Mouse (Mus musculus) urinary bladder, adult 18-20 months (tissue): ENCODE data around the gene Olfr1290.

ENCODE experiments used
- DNase-seq, 2 experiments: peaks; one replicate each; pipeline ENCODE4 v3.0.0; 2022; ENCODE audit warnings: low spot score in 2 of 2, mixed read lengths in 2 of 2

Olfr1290 gene

DNA sequence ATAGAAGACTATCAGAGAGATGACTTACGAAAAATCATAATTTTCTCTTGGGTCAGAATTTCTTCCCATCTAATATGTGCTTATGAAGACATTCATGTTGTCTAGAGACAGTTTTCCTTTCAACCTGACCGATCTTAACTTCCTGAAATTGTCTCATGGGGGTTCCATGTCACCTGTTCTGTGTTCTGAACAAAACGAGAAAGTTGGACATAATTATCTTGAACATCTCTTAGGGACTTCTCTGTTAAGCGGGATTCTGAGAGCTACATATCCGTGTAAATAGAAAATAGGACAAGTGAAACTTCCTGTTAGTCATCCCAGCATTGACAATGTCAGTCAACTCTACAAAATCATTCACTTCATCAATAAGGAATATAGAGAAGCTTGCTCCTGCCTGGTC is at the start of gene Olfr1290:
TSS of gene Olfr1290 (minus strand) at position 101 of the 400 bp plus-strand sequence.
- no peak for DNase-seq

DNA sequence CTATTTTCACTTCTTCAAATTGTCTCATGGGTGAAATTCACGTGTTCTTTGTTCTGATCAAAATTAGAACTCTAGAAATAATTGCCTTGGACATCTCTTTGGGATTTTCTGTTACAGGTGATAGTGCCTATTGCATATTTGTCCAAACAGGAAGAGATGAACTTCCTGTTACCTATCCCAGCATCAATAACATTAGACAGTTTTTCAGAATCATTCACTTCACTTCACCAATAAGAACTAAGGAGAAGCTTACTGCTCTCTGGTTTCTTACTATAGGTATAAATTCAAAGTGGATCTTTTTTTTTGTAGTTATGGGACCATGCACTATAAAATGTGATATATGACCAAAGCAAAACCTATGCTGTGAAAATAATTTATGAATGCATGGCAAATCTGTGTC is 46.6 kb upstream of the Olfr1290 start, which contains the start of gene Olfr1294:
TSS of gene Olfr1294 (minus strand) at position 101 of the 400 bp plus-strand sequence.
- no peak for DNase-seq

DNA sequence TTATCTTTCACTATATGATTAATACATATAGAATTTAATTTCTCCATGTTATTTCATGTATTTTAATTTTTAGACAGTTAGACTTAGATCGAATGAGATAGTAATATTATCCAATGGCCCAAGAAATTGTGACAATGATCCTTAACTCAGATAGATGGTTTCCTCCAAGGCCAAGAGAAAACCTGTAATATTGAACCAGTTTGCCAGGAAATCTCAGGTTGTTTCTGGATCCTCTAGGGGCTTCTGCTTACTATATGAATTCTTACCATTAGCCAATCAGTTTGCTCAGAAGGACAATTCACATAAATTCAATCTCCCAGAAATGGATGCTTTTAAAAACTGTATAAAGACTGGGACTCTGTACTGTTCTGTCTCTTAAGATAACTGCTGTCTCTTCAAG is 31.3 kb upstream of the Olfr1290 start, which contains the start of gene Olfr1293-ps:
TSS of gene Olfr1293-ps (plus strand) at position 301 of the 400 bp plus-strand sequence.
- no peak for DNase-seq

DNA sequence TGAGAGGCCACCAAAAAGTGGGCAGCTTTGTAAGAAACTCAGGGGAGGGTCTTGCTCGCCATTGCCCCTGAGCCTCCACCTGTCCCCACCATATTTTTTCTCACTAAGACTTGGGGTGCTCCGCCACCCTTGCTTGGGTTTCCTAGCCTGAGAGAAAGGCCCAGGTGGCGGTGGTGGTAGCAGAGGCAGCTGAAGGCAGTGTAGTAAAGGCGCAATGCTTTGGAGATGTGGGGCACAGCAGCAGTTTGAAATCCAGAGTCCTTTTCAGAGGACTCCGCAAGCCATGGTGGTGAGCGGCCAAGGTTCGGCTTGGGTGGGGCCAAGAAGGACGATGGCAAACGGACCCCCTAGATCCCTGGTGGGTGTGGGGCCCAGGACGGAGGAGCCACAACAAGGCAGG is 23.8 kb upstream of the Olfr1290 start:
- DNase-seq: no peak

DNA sequence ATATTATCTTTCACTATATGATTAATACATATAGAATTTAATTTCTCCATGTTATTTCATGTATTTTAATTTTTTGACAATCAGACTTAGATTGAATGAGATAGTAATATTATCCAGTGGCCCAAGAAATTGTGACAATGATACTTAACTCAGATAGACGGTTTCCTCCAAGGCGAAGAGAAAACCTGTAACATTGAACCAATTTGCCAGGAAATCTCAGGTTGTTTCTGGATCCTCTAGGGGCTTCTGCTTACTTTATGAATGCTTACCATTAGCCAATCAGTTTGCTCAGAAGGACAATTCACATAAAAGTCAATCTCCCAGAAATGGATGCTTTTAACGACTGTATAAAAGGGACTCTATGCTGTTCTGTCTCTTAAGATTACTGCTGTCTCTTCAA is 3.3 kb upstream of the Olfr1290 start, which contains the start of gene Olfr1291-ps1:
TSS of gene Olfr1291-ps1 (plus strand) at position 301 of the 400 bp plus-strand sequence.
- DNase-seq: no peak

DNA sequence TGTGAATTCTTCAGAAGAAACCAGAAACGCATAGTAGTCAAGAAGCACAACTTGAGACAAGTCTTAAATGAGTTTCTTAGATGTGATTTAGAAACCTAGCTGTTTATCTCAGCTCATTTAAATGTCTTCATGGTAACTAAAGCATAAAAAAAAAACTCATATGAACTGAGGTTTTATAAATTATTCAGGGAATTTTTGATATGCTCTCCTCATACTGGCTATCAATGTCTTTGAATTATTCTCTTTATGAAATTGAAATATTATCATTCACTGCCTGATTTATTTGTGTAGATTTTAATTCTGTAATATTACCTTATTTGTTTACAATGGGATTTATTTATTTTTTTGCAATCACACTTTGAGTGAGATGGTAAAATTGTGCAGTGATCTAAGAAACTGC is 13.1 kb downstream of the Olfr1290 start, which contains the start of gene Olfr1289:
TSS of gene Olfr1289 (plus strand) at position 301 of the 400 bp plus-strand sequence.
- DNase-seq: no peak

DNA sequence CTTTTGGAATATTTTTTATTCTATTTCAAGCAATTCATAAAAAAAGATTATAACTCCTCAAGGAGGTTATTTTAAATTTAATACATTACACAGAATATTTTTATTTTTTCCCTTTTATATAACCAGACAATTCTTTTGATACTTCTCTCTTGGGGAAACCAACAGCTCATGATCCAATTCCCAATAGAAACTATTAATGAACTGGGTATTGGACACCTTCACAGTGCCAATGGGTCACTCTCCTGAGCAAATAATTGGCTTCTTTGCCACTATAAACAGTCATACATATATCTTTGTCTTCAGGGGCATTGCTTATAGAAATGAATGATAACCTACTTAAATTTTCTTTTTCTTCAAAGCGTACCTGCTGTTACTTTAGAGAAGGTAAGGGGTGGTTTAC is 19.8 kb downstream of the Olfr1290 start, which contains the start of gene Olfr1288:
TSS of gene Olfr1288 (plus strand) at position 301 of the 400 bp plus-strand sequence.
- DNase-seq: no peak

DNA sequence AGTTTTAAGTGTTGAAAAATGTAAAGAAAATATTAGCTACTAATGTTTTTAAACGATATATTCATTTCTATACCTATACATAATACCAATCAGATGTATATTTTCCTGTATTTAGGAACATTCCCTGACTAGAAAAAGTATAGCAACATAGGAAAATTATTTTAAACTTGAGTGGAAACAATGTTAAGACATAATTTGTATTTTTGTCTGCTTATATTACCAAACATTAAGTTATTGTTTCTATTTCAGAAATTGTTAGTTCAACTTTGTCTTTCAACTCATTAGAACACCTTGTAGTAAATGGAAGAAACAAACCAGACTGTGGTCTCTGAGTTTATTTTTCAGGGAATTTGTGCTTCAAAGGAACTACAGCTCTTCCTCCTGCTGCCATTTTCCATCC is 44.8 kb downstream of the Olfr1290 start, which contains the start of gene Olfr1287:
TSS of gene Olfr1287 (plus strand) at position 301 of the 400 bp plus-strand sequence.
- DNase-seq: no peak
